Mouse (Mus musculus) bone marrow macrophage, adult 2 months (primary cell): ENCODE measurements at regions not wholly inside any gene's neighbourhood (a gene's known extent, or its start where the extent isn't known, plus 50 kb on each side); places are given as distances from the start of the nearest gene placed in this dataset.
"Not testable (repeated sequence)": the region's sequence is repeated elsewhere in the genome, so short reads cannot be mapped to it uniquely, and the experiment has no call there.

ENCODE experiments used
- H3K27ac ChIP-seq: 2 replicates; pipeline ENCODE4 v1.5.1; 2012; ENCODE audit warnings: low read depth, low read length; ENCODE audit not compliant: insufficient read depth
- H3K4me1 ChIP-seq: 2 replicates; pipeline ENCODE4 v1.6.1; 2012; ENCODE audit warnings: low read length; ENCODE audit not compliant: control insufficient read depth, insufficient read depth
- H3K4me3 ChIP-seq: 2 replicates; pipeline ENCODE4 v1.5.1; 2012; ENCODE audit warnings: mild to moderate bottlenecking, low read length, moderate library complexity; ENCODE audit not compliant: insufficient read depth
- CTCF ChIP-seq: IDR thresholded peaks from 2 replicates; pipeline ENCODE4 v1.5.1; 2012; ENCODE audit warnings: low read depth, mild to moderate bottlenecking, low read length, moderate library complexity
- POLR2A ChIP-seq: IDR thresholded peaks from 2 replicates; pipeline ENCODE4 v1.6.1; 2012; ENCODE audit warnings: mild to moderate bottlenecking, low read depth, low read length, borderline replicate concordance

DNA sequence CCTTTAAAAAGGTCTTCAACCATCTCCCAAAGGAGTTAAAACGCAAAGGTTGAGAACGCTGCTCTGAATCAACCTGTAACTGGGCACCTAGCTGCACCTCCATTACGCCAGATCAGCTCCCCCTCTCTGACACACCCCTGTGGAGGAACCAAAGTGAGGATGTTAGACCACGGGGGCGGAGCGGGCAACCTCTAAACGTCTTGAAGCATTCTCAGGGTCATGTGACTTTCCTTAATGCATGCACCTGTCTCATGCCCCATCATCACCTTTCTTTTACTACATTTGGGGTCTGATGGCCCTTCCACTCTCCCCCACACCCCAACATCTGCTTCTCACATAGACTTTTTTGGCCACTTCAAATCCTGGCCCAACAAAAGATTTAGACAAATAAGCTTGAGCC lies 77.9 kb upstream of the Med13l start:
- Histone ChIP-seq H3K4me3 (no peak overlapping the region), H3K27ac (no peak overlapping the region), H3K4me1 (peaks cover 12% of the 10 kb centered on the region)
- TF ChIP-seq CTCF (no peak), POLR2A (no peak)

DNA sequence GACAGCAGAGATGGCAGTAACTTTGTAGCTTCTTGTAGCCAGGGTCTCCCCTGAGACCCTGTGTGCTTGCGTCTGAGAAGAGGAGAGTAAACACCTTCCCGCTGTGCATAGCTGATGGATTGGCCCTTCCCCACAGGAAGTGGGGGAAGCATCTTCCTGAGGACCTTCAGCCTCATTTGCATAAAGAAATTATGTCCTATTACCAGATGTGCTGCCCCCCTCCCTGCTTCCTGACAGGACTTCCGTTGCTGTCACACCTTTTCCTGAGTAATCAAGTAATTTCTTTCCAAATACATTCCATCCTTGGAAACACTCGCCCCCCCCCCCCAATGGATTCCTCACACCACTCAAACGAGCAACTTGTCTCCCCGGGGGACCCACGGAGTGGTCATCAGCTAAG lies 77.5 kb upstream of the Med13l start:
- no peak overlapping the region for H3K27ac ChIP-seq
- peaks cover 8% of the 10 kb centered on the region for H3K4me1 ChIP-seq
- H3K4me3 ChIP-seq = no peak overlapping the region
- TF ChIP-seq CTCF = no peak
- no peak for TF ChIP-seq POLR2A

DNA sequence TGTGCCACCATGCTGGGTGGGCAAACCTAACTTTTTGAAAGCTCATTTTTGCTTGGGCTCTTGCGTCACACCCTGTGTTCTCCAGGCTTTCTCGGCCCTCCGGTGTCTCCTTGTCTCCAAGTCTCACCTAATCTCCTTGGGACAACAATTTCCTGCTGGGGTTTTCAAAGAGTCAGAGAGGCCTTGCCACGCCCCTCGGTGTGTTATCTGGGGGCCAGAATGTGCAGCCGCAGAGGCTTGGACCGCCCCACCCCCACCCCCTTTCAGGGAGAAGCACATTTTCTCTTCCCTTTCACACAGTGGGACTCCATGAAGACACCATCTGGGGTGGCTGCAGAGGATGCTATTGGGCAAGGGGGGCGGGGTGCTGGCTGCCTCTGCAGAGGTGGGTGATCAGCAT lies 76.9 kb upstream of the Med13l start:
- H3K4me1 ChIP-seq = peaks cover 6% of the 10 kb centered on the region
- no peak overlapping the region for H3K4me3 ChIP-seq
- H3K27ac ChIP-seq = no peak overlapping the region
- no peak for TF ChIP-seq CTCF
- no peak for TF ChIP-seq POLR2A

DNA sequence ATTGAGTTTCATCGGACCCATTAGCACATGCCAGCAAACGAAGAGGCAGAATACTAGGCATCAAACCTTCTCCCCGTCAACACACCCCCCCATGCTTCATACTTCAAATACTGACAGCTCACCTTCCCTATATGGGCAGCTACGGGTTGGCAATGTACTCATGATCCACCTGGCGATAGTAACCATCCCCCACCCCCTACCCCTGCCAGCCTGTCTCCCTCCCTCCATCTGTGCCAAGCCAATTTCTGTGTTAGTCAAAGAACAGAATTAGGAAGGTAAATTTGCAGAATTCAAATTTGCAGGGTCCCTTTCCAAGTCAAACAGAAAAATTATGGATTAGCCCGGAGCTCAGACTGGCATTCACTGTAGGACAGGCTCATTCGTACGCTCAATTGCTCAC lies 75.3 kb upstream of the Med13l start:
- Histone ChIP-seq H3K4me1 (0 out of 2 replicates have a peak, but pooled peaks cover 3% of the 10 kb centered on the region), H3K27ac (no peak overlapping the region), H3K4me3 (no peak overlapping the region)
- TF ChIP-seq CTCF (no peak), POLR2A (no peak)

DNA sequence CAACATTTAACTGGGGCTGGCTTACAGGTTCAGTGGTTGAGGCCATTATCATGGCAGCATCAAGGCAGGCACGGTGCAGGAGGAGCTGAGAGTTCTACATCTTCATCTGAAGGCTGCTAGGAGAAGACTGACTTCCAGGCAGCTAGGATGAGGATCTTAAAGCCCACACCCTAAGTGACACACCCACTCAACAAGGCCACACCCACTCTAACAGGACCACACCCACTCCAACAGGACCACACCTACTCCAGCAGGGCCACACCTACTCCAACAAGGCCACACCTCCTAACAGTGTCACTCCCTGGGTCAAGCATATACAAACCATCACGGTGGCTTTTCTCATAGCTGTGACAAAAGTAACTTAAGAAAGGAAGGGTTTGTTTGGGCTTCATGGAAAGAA lies 68.0 kb upstream of the Med13l start:
- H3K27ac ChIP-seq = not testable (repeated sequence)

DNA sequence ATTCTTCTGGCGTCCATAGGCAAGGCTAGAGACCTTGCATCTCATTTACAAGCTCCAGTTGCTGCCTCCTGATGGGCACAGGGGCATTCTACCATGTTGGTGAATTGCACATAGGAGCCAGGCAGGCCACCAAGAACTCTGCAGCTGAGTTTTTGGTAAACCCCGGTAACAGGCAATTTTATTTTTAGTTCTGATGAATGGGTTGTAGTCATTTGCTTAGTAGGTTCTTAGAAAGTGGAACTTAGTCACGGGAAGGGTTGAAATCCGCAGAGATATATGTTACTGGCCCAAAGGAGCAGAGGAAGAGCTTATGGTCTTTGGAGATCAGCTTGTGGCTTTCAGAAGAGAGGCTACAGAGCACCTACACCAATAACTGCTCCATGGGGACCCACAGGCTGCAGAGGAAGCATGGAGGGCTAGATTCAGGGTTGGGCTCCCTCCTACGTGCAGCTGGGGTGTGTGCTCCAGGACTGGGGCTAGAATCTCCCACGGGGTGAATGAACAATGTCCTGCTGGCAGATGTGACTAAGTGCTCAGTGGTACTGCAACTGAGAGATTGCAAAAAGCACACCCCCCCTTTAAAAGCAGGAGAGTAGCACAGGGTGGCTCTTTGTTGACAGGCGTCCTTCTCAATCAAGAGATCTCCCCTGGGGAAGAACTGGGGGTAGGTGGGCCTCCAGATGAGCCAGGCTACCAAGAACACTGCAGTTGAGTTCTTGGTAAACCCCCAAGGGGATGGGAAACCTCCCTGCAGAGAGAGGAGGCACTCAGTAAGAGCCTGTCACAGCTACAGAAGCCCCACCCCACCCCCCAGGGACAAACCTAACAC lies 65.6 kb upstream of the Med13l start:
- Histone ChIP-seq H3K4me3 (no peak overlapping the region), H3K27ac (peak overlapping the region; percentile 60), H3K4me1 (peaks cover 14% of the 10 kb centered on the region)
- TF ChIP-seq CTCF (no peak), POLR2A (no peak)

More for the DNA sequence above, 68.0 kb upstream of the Med13l start:
- H3K4me3 ChIP-seq = not testable (repeated sequence)
- peaks cover 12% of the 10 kb centered on the region for H3K4me1 ChIP-seq

DNA sequence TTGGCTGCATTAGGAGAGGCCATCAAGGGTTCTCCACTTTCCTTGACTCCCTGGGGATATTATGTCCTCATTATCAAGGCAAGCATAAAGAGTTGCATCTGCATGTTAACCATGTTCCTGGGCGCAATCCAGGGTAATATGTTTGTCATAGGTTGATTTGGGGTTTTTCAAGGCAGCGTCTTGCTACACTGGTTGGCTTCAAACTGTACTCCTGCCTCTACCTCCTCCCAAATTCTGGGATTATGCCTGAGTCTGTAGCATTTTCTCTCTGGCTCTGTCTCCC lies 65.1 kb upstream of the Med13l start:
- Histone ChIP-seq H3K4me1 (peaks cover 17% of the 10 kb centered on the region), H3K27ac (no peak overlapping the region), H3K4me3 (no peak overlapping the region)
- TF ChIP-seq CTCF (no peak), POLR2A (no peak)

DNA sequence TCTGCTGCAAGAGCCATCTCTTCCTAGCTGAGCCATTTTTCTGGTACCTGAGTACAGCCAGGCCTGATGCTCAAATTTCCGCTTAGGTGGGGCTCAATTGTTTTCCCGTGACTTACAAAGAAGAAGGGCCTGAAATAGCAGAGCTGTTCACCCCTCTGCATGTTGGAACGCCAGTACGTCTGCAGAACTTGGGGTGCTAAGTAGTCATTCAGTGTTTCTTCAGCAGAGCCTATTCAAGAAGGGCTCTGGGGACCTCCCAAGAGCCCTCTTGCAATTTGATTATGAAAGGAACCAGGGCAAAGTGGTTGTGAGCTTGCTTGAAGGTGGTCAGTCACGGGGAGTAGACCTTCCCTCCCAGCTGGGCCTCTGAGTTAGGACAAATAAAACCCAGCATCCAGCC lies 58.9 kb upstream of the Med13l start:
- no peak overlapping the region for H3K27ac ChIP-seq
- TF ChIP-seq POLR2A = no peak
- TF ChIP-seq CTCF = no peak
- H3K4me1 ChIP-seq = peaks cover 4% of the 10 kb centered on the region; the same call in 1 of the 2 replicates
- H3K4me3 ChIP-seq = no peak overlapping the region

DNA sequence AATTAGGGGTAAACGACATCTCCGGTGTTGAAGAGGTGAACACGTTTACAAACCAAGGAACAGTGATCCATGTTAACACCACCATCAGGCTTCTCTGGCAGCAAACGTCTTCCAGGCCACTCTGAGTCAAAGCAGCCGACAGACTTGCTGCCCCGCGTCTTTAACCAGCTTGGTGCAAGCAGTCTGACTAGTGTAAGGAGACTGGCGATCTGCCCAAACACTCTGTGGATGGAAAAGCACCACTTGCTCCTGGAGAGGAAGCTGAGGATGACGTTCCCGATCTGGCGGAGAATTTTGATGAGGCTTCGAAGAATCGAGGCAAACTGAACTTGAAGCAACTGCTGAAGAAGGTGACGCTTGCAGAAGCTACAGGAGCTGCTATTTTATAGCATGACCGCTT lies 57.5 kb upstream of the Med13l start:
- TF ChIP-seq POLR2A = no peak
- no peak for TF ChIP-seq CTCF
- no peak overlapping the region for H3K4me3 ChIP-seq
- peaks cover 4% of the 10 kb centered on the region; the same call in 1 of the 2 replicates for H3K4me1 ChIP-seq
- H3K27ac ChIP-seq = no peak overlapping the region

DNA sequence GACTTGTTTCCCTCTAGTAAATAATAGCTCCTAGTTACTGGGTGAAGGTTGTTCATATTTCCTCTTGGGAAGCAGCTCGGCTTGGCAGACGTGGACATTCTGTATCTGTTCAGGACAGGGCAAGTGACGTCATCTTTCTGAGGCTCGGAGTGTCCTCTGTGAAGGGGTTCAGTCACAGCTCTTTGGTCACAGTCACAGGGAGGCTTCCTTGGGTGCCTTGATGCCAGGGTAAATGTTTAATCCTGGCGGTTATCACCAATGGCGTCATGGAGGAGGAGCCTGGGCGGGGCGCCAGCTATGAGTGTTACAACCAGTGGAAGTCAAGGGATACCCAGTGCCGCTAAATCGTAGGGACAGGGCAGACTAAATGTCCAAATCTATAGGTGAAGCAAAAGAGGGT lies 56.3 kb upstream of the Med13l start:
- H3K4me3 ChIP-seq = no peak overlapping the region
- TF ChIP-seq CTCF (no peak), POLR2A (no peak)
- H3K4me1 ChIP-seq = peaks cover 9% of the 10 kb centered on the region
- no peak overlapping the region for H3K27ac ChIP-seq

DNA sequence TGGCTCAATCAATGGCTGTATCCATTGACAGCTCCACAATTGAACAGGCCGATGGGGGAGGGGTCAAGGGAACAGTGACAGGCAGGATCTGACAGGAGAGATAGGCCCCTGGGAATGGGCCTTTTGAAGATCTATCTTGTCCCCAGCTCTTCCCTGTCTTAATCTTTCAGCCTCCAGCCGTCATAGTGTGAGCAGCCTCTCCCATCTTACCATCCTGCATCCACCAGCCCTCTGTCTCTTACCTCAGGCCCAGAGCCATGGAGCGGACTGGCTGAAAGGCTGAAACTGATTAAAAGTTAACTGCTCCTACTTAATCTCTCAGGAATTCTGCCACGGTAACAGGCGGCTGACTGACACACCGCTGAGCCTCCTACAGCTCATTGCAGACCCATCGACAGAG lies 55.6 kb upstream of the Med13l start:
- Histone ChIP-seq H3K4me1 (peaks cover 6% of the 10 kb centered on the region), H3K4me3 (no peak overlapping the region), H3K27ac (no peak overlapping the region)
- TF ChIP-seq POLR2A (no peak), CTCF (no peak)
